Mouse (Mus musculus): ENCODE results near the gene Epc2. TPM values are rescaled to one million over a fixed set of nuclear protein-coding genes. Genes with fewer than 3 reads are reported as not detected.

Gene Epc2
- polyA plus RNA-seq, 1 experiment = 5.3 TPM

GRCm38 (mm10) chr2:49521564-49521963, 70.3 kb downstream of the Epc2 start:
- no peak overlapping the region for H3K4me3 ChIP-seq (ENCODE audit: insufficient read depth, poor library complexity, severe bottlenecking)
- H3K79me2 ChIP-seq (ENCODE audit: control insufficient read depth, insufficient read depth) = peaks cover 6% of the 10 kb centered on the region
- H3K79me3 ChIP-seq (ENCODE audit: low read depth) = peaks cover 13% of the 10 kb centered on the region
- no peak overlapping the region for H3ac ChIP-seq (ENCODE audit: control insufficient read depth, insufficient read length, low read depth)
- H3K36me3 ChIP-seq (ENCODE audit: control insufficient read depth, insufficient read depth) = peaks cover 36% of the 10 kb centered on the region
- TF ChIP-seq FOSL1 (IDR thresholded peaks at IDR 0.05; ENCODE audit: insufficient read depth, low read length, poor library complexity, severe bottlenecking) (no peak), MYOG (IDR thresholded peaks at IDR 0.05; ENCODE audit: control insufficient read depth, extremely low read depth, insufficient read length) (no peak), CEBPB (IDR thresholded peaks at IDR 0.05; ENCODE audit: low read depth) (no peak), CTCF (IDR thresholded peaks at IDR 0.05; ENCODE audit: control insufficient read depth, insufficient read depth, insufficient read length) (no peak), USF1 (IDR thresholded peaks at IDR 0.05; ENCODE audit: low read depth) (no peak), MYOD1 (IDR thresholded peaks at IDR 0.05; ENCODE audit: control insufficient read depth, insufficient read length, low read depth) (no peak), MAX (IDR thresholded peaks at IDR 0.05) (no peak)
- no peaks in the 10 kb centered on the region for H3K27me3 ChIP-seq (ENCODE audit: control insufficient read depth, insufficient read depth, insufficient read length)

DNA sequence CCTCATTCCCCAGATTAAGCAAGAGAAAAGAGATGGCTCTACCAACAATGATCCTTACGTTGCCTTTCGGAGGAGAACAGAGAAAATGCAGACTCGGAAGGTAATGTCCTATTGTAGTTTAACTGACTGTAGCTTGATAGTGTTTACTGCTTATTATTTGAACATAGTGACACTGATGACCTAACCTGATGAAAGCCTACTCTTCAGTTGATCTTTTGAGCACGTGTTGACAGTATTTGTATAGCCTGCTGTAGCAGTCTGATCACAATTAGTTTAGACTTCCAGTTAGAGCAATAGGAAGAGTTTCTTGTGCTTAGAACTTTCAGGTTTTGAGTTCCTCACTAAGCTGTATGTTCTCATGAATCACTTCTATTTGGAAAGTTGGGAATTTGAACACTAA, 71.3 kb downstream of the Epc2 start:
- H3K4me3 ChIP-seq (ENCODE audit: insufficient read depth, poor library complexity, severe bottlenecking) = no peak overlapping the region
- H3K27me3 ChIP-seq (ENCODE audit: control insufficient read depth, insufficient read depth, insufficient read length) = no peaks in the 10 kb centered on the region
- peaks cover 13% of the 10 kb centered on the region for H3K79me3 ChIP-seq (ENCODE audit: low read depth)
- TF ChIP-seq CTCF (IDR thresholded peaks at IDR 0.05; ENCODE audit: control insufficient read depth, insufficient read depth, insufficient read length) (no peak), MYOD1 (IDR thresholded peaks at IDR 0.05; ENCODE audit: control insufficient read depth, insufficient read length, low read depth) (no peak), MAX (IDR thresholded peaks at IDR 0.05) (no peak), CEBPB (IDR thresholded peaks at IDR 0.05; ENCODE audit: low read depth) (no peak), MYOG (IDR thresholded peaks at IDR 0.05; ENCODE audit: control insufficient read depth, extremely low read depth, insufficient read length) (no peak), USF1 (IDR thresholded peaks at IDR 0.05; ENCODE audit: low read depth) (no peak), FOSL1 (IDR thresholded peaks at IDR 0.05; ENCODE audit: insufficient read depth, low read length, poor library complexity, severe bottlenecking) (no peak)
- peaks cover 6% of the 10 kb centered on the region for H3K79me2 ChIP-seq (ENCODE audit: control insufficient read depth, insufficient read depth)
- H3ac ChIP-seq (ENCODE audit: control insufficient read depth, insufficient read length, low read depth) = no peak overlapping the region
- peaks cover 36% of the 10 kb centered on the region for H3K36me3 ChIP-seq (ENCODE audit: control insufficient read depth, insufficient read depth)

GRCm38 (mm10) chr2:49537147-49537546, 85.9 kb downstream of the Epc2 start:
- Histone ChIP-seq H3K36me3 (ENCODE audit: control insufficient read depth, insufficient read depth) (peaks cover 60% of the 10 kb centered on the region), H3K79me2 (ENCODE audit: control insufficient read depth, insufficient read depth) (peaks cover 7% of the 10 kb centered on the region), H3K4me3 (ENCODE audit: insufficient read depth, poor library complexity, severe bottlenecking) (no peak overlapping the region), H3K27me3 (ENCODE audit: control insufficient read depth, insufficient read depth, insufficient read length) (no peaks in the 10 kb centered on the region), H3ac (ENCODE audit: control insufficient read depth, insufficient read length, low read depth) (no peak overlapping the region), H3K79me3 (ENCODE audit: low read depth) (peaks cover 4% of the 10 kb centered on the region)
- TF ChIP-seq MAX (IDR thresholded peaks at IDR 0.05) = no peak

GRCm38 (mm10) chr2:49538056-49538455, 86.8 kb downstream of the Epc2 start:
- H3K79me2 ChIP-seq (ENCODE audit: control insufficient read depth, insufficient read depth) = peaks cover 7% of the 10 kb centered on the region
- H3K36me3 ChIP-seq (ENCODE audit: control insufficient read depth, insufficient read depth) = peaks cover 51% of the 10 kb centered on the region
- H3K79me3 ChIP-seq (ENCODE audit: low read depth) = peaks cover 4% of the 10 kb centered on the region
- H3K27me3 ChIP-seq (ENCODE audit: control insufficient read depth, insufficient read depth, insufficient read length) = no peaks in the 10 kb centered on the region
- no peak overlapping the region for H3ac ChIP-seq (ENCODE audit: control insufficient read depth, insufficient read length, low read depth)
- TF ChIP-seq MAX (IDR thresholded peaks at IDR 0.05) = no peak
- no peak for TF ChIP-seq CEBPB (IDR thresholded peaks at IDR 0.05; ENCODE audit: low read depth)
- no peak for TF ChIP-seq USF1 (IDR thresholded peaks at IDR 0.05; ENCODE audit: low read depth)
- TF ChIP-seq FOSL1 (IDR thresholded peaks at IDR 0.05; ENCODE audit: insufficient read depth, low read length, poor library complexity, severe bottlenecking) = no peak
- no peak for TF ChIP-seq CTCF (IDR thresholded peaks at IDR 0.05; ENCODE audit: control insufficient read depth, insufficient read depth, insufficient read length)
- no peak overlapping the region for H3K4me3 ChIP-seq (ENCODE audit: insufficient read depth, poor library complexity, severe bottlenecking)

- Histone ChIP-seq H3K4me3 (ENCODE audit: insufficient read depth, poor library complexity, severe bottlenecking) (no peak overlapping the region), H3K36me3 (ENCODE audit: control insufficient read depth, insufficient read depth) (peaks cover 44% of the 10 kb centered on the region), H3K27me3 (ENCODE audit: control insufficient read depth, insufficient read depth, insufficient read length) (no peaks in the 10 kb centered on the region), H3K79me3 (ENCODE audit: low read depth) (peaks cover 4% of the 10 kb centered on the region), H3ac (ENCODE audit: control insufficient read depth, insufficient read length, low read depth) (no peak overlapping the region), H3K79me2 (ENCODE audit: control insufficient read depth, insufficient read depth) (peaks cover 7% of the 10 kb centered on the region)
- no peak for TF ChIP-seq MAX (IDR thresholded peaks at IDR 0.05)
- no peak for TF ChIP-seq USF1 (IDR thresholded peaks at IDR 0.05; ENCODE audit: low read depth)
- TF ChIP-seq MYOD1 (IDR thresholded peaks at IDR 0.05; ENCODE audit: control insufficient read depth, insufficient read length, low read depth) = no peak
- no peak for TF ChIP-seq MYOG (IDR thresholded peaks at IDR 0.05; ENCODE audit: control insufficient read depth, extremely low read depth, insufficient read length)
- TF ChIP-seq CEBPB (IDR thresholded peaks at IDR 0.05; ENCODE audit: low read depth) = no peak
- no peak for TF ChIP-seq CTCF (IDR thresholded peaks at IDR 0.05; ENCODE audit: control insufficient read depth, insufficient read depth, insufficient read length)
- no peak for TF ChIP-seq FOSL1 (IDR thresholded peaks at IDR 0.05; ENCODE audit: insufficient read depth, low read length, poor library complexity, severe bottlenecking)
Observed at GRCm38 (mm10) chr2:49539745-49540144, 88.5 kb downstream of the Epc2 start.

GRCm38 (mm10) chr2:49547813-49548212, 96.5 kb downstream of the Epc2 start:
- TF ChIP-seq FOSL1 (IDR thresholded peaks at IDR 0.05; ENCODE audit: insufficient read depth, low read length, poor library complexity, severe bottlenecking) (no peak), MAX (IDR thresholded peaks at IDR 0.05) (no peak), MYOD1 (IDR thresholded peaks at IDR 0.05; ENCODE audit: control insufficient read depth, insufficient read length, low read depth) (no peak), CEBPB (IDR thresholded peaks at IDR 0.05; ENCODE audit: low read depth) (no peak), MYOG (IDR thresholded peaks at IDR 0.05; ENCODE audit: control insufficient read depth, extremely low read depth, insufficient read length) (no peak), USF1 (IDR thresholded peaks at IDR 0.05; ENCODE audit: low read depth) (no peak), CTCF (IDR thresholded peaks at IDR 0.05; ENCODE audit: control insufficient read depth, insufficient read depth, insufficient read length) (no peak)
- no peaks in the 10 kb centered on the region for H3K79me2 ChIP-seq (ENCODE audit: control insufficient read depth, insufficient read depth)
- H3K79me3 ChIP-seq (ENCODE audit: low read depth) = no peaks in the 10 kb centered on the region
- H3K36me3 ChIP-seq (ENCODE audit: control insufficient read depth, insufficient read depth) = peaks cover 58% of the 10 kb centered on the region
- no peak overlapping the region for H3ac ChIP-seq (ENCODE audit: control insufficient read depth, insufficient read length, low read depth)
- H3K4me3 ChIP-seq (ENCODE audit: insufficient read depth, poor library complexity, severe bottlenecking) = no peak overlapping the region
- H3K27me3 ChIP-seq (ENCODE audit: control insufficient read depth, insufficient read depth, insufficient read length) = no peaks in the 10 kb centered on the region

Measured in C2C12 (cell line).